Mouse (Mus musculus) ES-CJ7 (cell line): Measurements from ENCODE around the gene Adss.

Source experiments
- DNase-seq: peaks from one replicate; pipeline ENCODE4 v3.0.0; 2011; ENCODE audit warnings: low read depth, low spot score

Gene Adss

GRCm38 (mm10) chr1:177729043-177730024 is 67.0 kb downstream of the Adss start, which contains the start of gene 1700016C15Rik:
Gene 1700016C15Rik, plus strand, starts transcription at chr1:177729814.
- DNase-seq, result no peak

GRCm38 (mm10) chr1:177727883-177728525 is 68.3 kb downstream of the Adss start:
- DNase-seq, result no peak

- no peak for DNase-seq
These were observed 69.4 kb downstream of the Adss start for GRCm38 (mm10) chr1:177726870-177727269.

GRCm38 (mm10) chr1:177723786-177724185 is 72.5 kb downstream of the Adss start:
- DNase-seq, result no peak

- peak; percentile 94 for DNase-seq
These were observed 77.3 kb downstream of the Adss start for GRCm38 (mm10) chr1:177719029-177719427.

GRCm38 (mm10) chr1:177718340-177719028 is 77.8 kb downstream of the Adss start:
- DNase-seq, result peak; percentile 38

GRCm38 (mm10) chr1:177717057-177717835 is 79.1 kb downstream of the Adss start:
- peak; percentile 47 for DNase-seq

- no peak for DNase-seq
These were observed 79.9 kb downstream of the Adss start for GRCm38 (mm10) chr1:177716448-177716847.

GRCm38 (mm10) chr1:177714397-177715012 is 81.8 kb downstream of the Adss start:
- no peak for DNase-seq

GRCm38 (mm10) chr1:177713635-177714396 is 82.5 kb downstream of the Adss start:
- peak; percentile 32 for DNase-seq
